Comparison of ENCODE assay signal across 8 mouse cellular contexts in genomic region chr6:91575662-91576364, GRCm38 (mm10).
DNase-seq lines count a peak whose midpoint lies in the region; ATAC-seq lines count a peak whose summit lies in the region.

No protein-coding gene starts in this region.

- no peak overlapping the region for H3K4me2 ChIP-seq in hindbrain, embryonic 16.5 days (ENCODE audit: low read length)

- H3K9me3 ChIP-seq in hindbrain, embryonic 16.5 days (ENCODE audit: control insufficient read depth, low read length): no peaks in the 10 kb centered on the region

- H3K27me3 ChIP-seq in hindbrain, embryonic 16.5 days (replicated peaks; ENCODE audit: control insufficient read depth, insufficient read depth, low read length): no peaks in the 10 kb centered on the region

- no peak overlapping the region for H3K9ac ChIP-seq in hindbrain, embryonic 16.5 days (ENCODE audit: low read depth, low read length)

- 65% methylated on average over 4 of the region's 4 CpGs for WGBS in hindbrain, embryonic 16.5 days

- no peaks in the 10 kb centered on the region for H3K4me1 ChIP-seq in hindbrain, embryonic 16.5 days (ENCODE audit: control insufficient read depth, insufficient read depth, low read depth, low read length)

- H3K36me3 ChIP-seq in hindbrain, embryonic 16.5 days (ENCODE audit: control insufficient read depth, insufficient read depth, low read length): no peaks in the 10 kb centered on the region

- ATAC-seq in hindbrain, embryonic 16.5 days: peak; percentile 71
- peak; percentile 78 for ATAC-seq in megakaryocyte-erythroid progenitor cell, adult 5-6 weeks (replicated peaks; ENCODE audit: low FRiP score, low TSS enrichment, poor library complexity, severe bottlenecking)

- no peak overlapping the region for H3K4me3 ChIP-seq in hindbrain, embryonic 16.5 days (ENCODE audit: low read length)

- peak; percentile 39 for DNase-seq in WW6 (ENCODE audit: low read depth, low spot score)
- DNase-seq in cerebellum, adult 9-10 months: peak; percentile 74
- DNase-seq in frontal cortex, adult 2 months (ENCODE audit: extremely low spot score in 1 of 2, low spot score in 1 of 2): peak; percentile 25 to 87
- DNase-seq in layer of hippocampus, postnatal 25 days (ENCODE audit: extremely low spot score in 1 of 2, low spot score in 1 of 2): peak; percentile 59 to 79
- peak; percentile 78 for DNase-seq in right cerebral cortex, postnatal 4 days
- peak; percentile 56 to 67 for DNase-seq in urinary bladder, postnatal 4 days (ENCODE audit: low spot score in 2 of 2)

- no peak overlapping the region for H3K27ac ChIP-seq in hindbrain, embryonic 16.5 days (ENCODE audit: low read depth, low read length)
